Mouse (Mus musculus): Measurements from ENCODE around the gene Arhgef10l.

GRCm38 (mm10) chr4:140581730-140582389 is 84.0 kb downstream of the Arhgef10l start:
- no peak for TF ChIP-seq CTCF (IDR thresholded peaks at IDR 0.05; ENCODE audit: borderline replicate concordance, control insufficient read depth, extremely low read depth, insufficient read depth, low read length, poor library complexity)
- no peak for TF ChIP-seq POLR2A (IDR thresholded peaks at IDR 0.05; ENCODE audit: control insufficient read depth, extremely low read depth, insufficient read depth, low read length, poor library complexity)

Data from thymus, adult 2 months (tissue).